Mouse (Mus musculus): Measurements from ENCODE around the gene E330017A01Rik. TPM values are rescaled to one million over a fixed set of nuclear protein-coding genes. Genes with fewer than 3 reads are reported as not detected.

The E330017A01Rik gene
- polyA plus RNA-seq, 1 experiment from 2014 or later = not detected

- ATAC-seq = no peak
- Histone ChIP-seq H3K4me3 (ENCODE audit: low read length) (no peak overlapping the region), H3K36me3 (ENCODE audit: control insufficient read depth, insufficient read depth, low read length) (peaks cover 14% of the 10 kb centered on the region), H3K4me2 (ENCODE audit: low read depth, low read length) (no peak overlapping the region), H3K27ac (ENCODE audit: low read length) (no peak overlapping the region), H3K27me3 (replicated peaks; ENCODE audit: control insufficient read depth, insufficient read depth, low read length) (no peaks in the 10 kb centered on the region), H3K9ac (ENCODE audit: low read depth, low read length) (no peak overlapping the region), H3K9me3 (ENCODE audit: control insufficient read depth, low read length) (no peaks in the 10 kb centered on the region), H3K4me1 (ENCODE audit: control insufficient read depth, insufficient read depth, low read length) (peaks cover 3% of the 10 kb centered on the region; the same call in 1 of the 2 replicates)
- WGBS = 79% methylated on average over 7 of the region's 7 CpGs
These were observed 37.6 kb upstream of the E330017A01Rik start for GRCm38 (mm10) chr16:58676156-58676555.

- Histone ChIP-seq H3K27me3 (replicated peaks; ENCODE audit: control insufficient read depth, insufficient read depth, low read length) (no peaks in the 10 kb centered on the region), H3K9ac (ENCODE audit: low read depth, low read length) (no peak overlapping the region), H3K4me3 (ENCODE audit: low read length) (no peak overlapping the region), H3K4me2 (ENCODE audit: low read depth, low read length) (no peak overlapping the region), H3K4me1 (ENCODE audit: control insufficient read depth, insufficient read depth, low read length) (peaks cover 3% of the 10 kb centered on the region; the same call in 1 of the 2 replicates), H3K36me3 (ENCODE audit: control insufficient read depth, insufficient read depth, low read length) (peaks cover 14% of the 10 kb centered on the region), H3K27ac (ENCODE audit: low read length) (no peak overlapping the region), H3K9me3 (ENCODE audit: control insufficient read depth, low read length) (no peaks in the 10 kb centered on the region)
- WGBS = 96% methylated on average over 13 of the region's 13 CpGs
- no peak for ATAC-seq
These were observed 36.7 kb upstream of the E330017A01Rik start for GRCm38 (mm10) chr16:58675256-58675655.

GRCm38 (mm10) chr16:58673811-58674410 is 35.4 kb upstream of the E330017A01Rik start:
- H3K27ac ChIP-seq (ENCODE audit: low read length) = no peak overlapping the region
- no peak for ATAC-seq

GRCm38 (mm10) chr16:58672396-58672795 is 33.9 kb upstream of the E330017A01Rik start:
- Histone ChIP-seq H3K36me3 (ENCODE audit: control insufficient read depth, insufficient read depth, low read length) (peaks cover 12% of the 10 kb centered on the region), H3K4me1 (ENCODE audit: control insufficient read depth, insufficient read depth, low read length) (peaks cover 6% of the 10 kb centered on the region), H3K4me3 (ENCODE audit: low read length) (no peak overlapping the region), H3K9ac (ENCODE audit: low read depth, low read length) (no peak overlapping the region), H3K9me3 (ENCODE audit: control insufficient read depth, low read length) (no peaks in the 10 kb centered on the region), H3K4me2 (ENCODE audit: low read depth, low read length) (no peak overlapping the region; the same call in 1 of the 2 replicates), H3K27me3 (replicated peaks; ENCODE audit: control insufficient read depth, insufficient read depth, low read length) (no peaks in the 10 kb centered on the region), H3K27ac (ENCODE audit: low read length) (no peak overlapping the region)
- no peak for ATAC-seq
- 90% methylated on average over 13 of the region's 13 CpGs for WGBS

More at GRCm38 (mm10) chr16:58673811-58674410, 35.4 kb upstream of the E330017A01Rik start:
- no peaks in the 10 kb centered on the region for H3K9me3 ChIP-seq (ENCODE audit: control insufficient read depth, low read length)
- H3K4me1 ChIP-seq (ENCODE audit: control insufficient read depth, insufficient read depth, low read length) = peaks cover 6% of the 10 kb centered on the region
- peaks cover 14% of the 10 kb centered on the region for H3K36me3 ChIP-seq (ENCODE audit: control insufficient read depth, insufficient read depth, low read length)
- no peak overlapping the region for H3K4me2 ChIP-seq (ENCODE audit: low read depth, low read length)
- 94% methylated on average over 15 of the region's 15 CpGs for WGBS
- H3K27me3 ChIP-seq (replicated peaks; ENCODE audit: control insufficient read depth, insufficient read depth, low read length) = no peaks in the 10 kb centered on the region
- H3K9ac ChIP-seq (ENCODE audit: low read depth, low read length) = no peak overlapping the region
- no peak overlapping the region for H3K4me3 ChIP-seq (ENCODE audit: low read length)

- H3K27ac ChIP-seq (ENCODE audit: low read length) = no peak overlapping the region
- ATAC-seq = no peak
- H3K36me3 ChIP-seq (ENCODE audit: control insufficient read depth, insufficient read depth, low read length) = peaks cover 10% of the 10 kb centered on the region
- peak overlapping the region; percentile 97 for H3K4me3 ChIP-seq (ENCODE audit: low read length)
- H3K4me2 ChIP-seq (ENCODE audit: low read depth, low read length) = peak overlapping the region; percentile 78
- 68% methylated on average over 8 of the region's 8 CpGs for WGBS
- H3K4me1 ChIP-seq (ENCODE audit: control insufficient read depth, insufficient read depth, low read length) = peaks cover 6% of the 10 kb centered on the region
- peak overlapping the region; percentile 93 for H3K9ac ChIP-seq (ENCODE audit: low read depth, low read length)
- H3K27me3 ChIP-seq (replicated peaks; ENCODE audit: control insufficient read depth, insufficient read depth, low read length) = no peaks in the 10 kb centered on the region
- H3K9me3 ChIP-seq (ENCODE audit: control insufficient read depth, low read length) = no peaks in the 10 kb centered on the region
These were observed 32.9 kb upstream of the E330017A01Rik start for GRCm38 (mm10) chr16:58671212-58671985.

- under 1% methylated on average over 25 of the region's 25 CpGs for WGBS
- ATAC-seq = peak; percentile 26
- peak overlapping the region; percentile 78 for H3K4me2 ChIP-seq (ENCODE audit: low read depth, low read length)
These were observed 32.1 kb upstream of the E330017A01Rik start for GRCm38 (mm10) chr16:58670643-58671042.

GRCm38 (mm10) chr16:58669917-58670630 is 31.5 kb upstream of the E330017A01Rik start, which contains the start of gene Cpox:
Gene Cpox (plus strand): TSS chr16:58670292.
- Histone ChIP-seq H3K9ac (ENCODE audit: low read depth, low read length) (peak within 1 kb of the TSS; percentile 93), H3K4me1 (ENCODE audit: control insufficient read depth, insufficient read depth, low read length) (peaks cover 6% of the 10 kb centered on the region), H3K4me2 (ENCODE audit: low read depth, low read length) (peak within 1 kb of the TSS; percentile 78), H3K36me3 (ENCODE audit: control insufficient read depth, insufficient read depth, low read length) (peaks cover 6% of the 10 kb centered on the region; the same call in 1 of the 2 replicates), H3K9me3 (ENCODE audit: control insufficient read depth, low read length) (no peaks in the 10 kb centered on the region), H3K4me3 (ENCODE audit: low read length) (peak within 1 kb of the TSS; percentile 97), H3K27ac (ENCODE audit: low read length) (peak within 1 kb of the TSS; percentile 92), H3K27me3 (replicated peaks; ENCODE audit: control insufficient read depth, insufficient read depth, low read length) (no peaks in the 10 kb centered on the region)
- WGBS = under 1% methylated on average over 51 of the region's 51 CpGs
- peak; percentile 100 for ATAC-seq

More at GRCm38 (mm10) chr16:58670643-58671042, 32.1 kb upstream of the E330017A01Rik start:
- Histone ChIP-seq H3K27me3 (replicated peaks; ENCODE audit: control insufficient read depth, insufficient read depth, low read length) (no peaks in the 10 kb centered on the region), H3K4me3 (ENCODE audit: low read length) (peak overlapping the region; percentile 97), H3K4me1 (ENCODE audit: control insufficient read depth, insufficient read depth, low read length) (peaks cover 6% of the 10 kb centered on the region), H3K9me3 (ENCODE audit: control insufficient read depth, low read length) (no peaks in the 10 kb centered on the region), H3K36me3 (ENCODE audit: control insufficient read depth, insufficient read depth, low read length) (peaks cover 10% of the 10 kb centered on the region; the same call in 1 of the 2 replicates), H3K27ac (ENCODE audit: low read length) (peak overlapping the region; percentile 92), H3K9ac (ENCODE audit: low read depth, low read length) (peak overlapping the region; percentile 93)

GRCm38 (mm10) chr16:58669264-58669663 is 30.7 kb upstream of the E330017A01Rik start:
- peak overlapping the region; percentile 93; the same call in 1 of the 2 replicates for H3K9ac ChIP-seq (ENCODE audit: low read depth, low read length)
- peak; percentile 13 for ATAC-seq
- peaks cover 6% of the 10 kb centered on the region for H3K4me1 ChIP-seq (ENCODE audit: control insufficient read depth, insufficient read depth, low read length)
- H3K9me3 ChIP-seq (ENCODE audit: control insufficient read depth, low read length) = no peaks in the 10 kb centered on the region
- H3K27me3 ChIP-seq (replicated peaks; ENCODE audit: control insufficient read depth, insufficient read depth, low read length) = no peaks in the 10 kb centered on the region
- peaks cover 1% of the 10 kb centered on the region; the same call in 1 of the 2 replicates for H3K36me3 ChIP-seq (ENCODE audit: control insufficient read depth, insufficient read depth, low read length)
- H3K4me3 ChIP-seq (ENCODE audit: low read length) = peak overlapping the region; percentile 97
- WGBS = 48% methylated on average over 5 of the region's 5 CpGs
- peak overlapping the region; percentile 92 for H3K27ac ChIP-seq (ENCODE audit: low read length)
- H3K4me2 ChIP-seq (ENCODE audit: low read depth, low read length) = peak overlapping the region; percentile 71

GRCm38 (mm10) chr16:58668586-58668985 is 30.0 kb upstream of the E330017A01Rik start:
- no peak overlapping the region for H3K9ac ChIP-seq (ENCODE audit: low read depth, low read length)
- no peak overlapping the region for H3K4me3 ChIP-seq (ENCODE audit: low read length)
- no peak overlapping the region for H3K27ac ChIP-seq (ENCODE audit: low read length)
- H3K4me1 ChIP-seq (ENCODE audit: control insufficient read depth, insufficient read depth, low read length) = peaks cover 6% of the 10 kb centered on the region
- no peaks in the 10 kb centered on the region for H3K27me3 ChIP-seq (replicated peaks; ENCODE audit: control insufficient read depth, insufficient read depth, low read length)
- no peak for ATAC-seq
- no peaks in the 10 kb centered on the region for H3K9me3 ChIP-seq (ENCODE audit: control insufficient read depth, low read length)
- no peaks in the 10 kb centered on the region for H3K36me3 ChIP-seq (ENCODE audit: control insufficient read depth, insufficient read depth, low read length)
- H3K4me2 ChIP-seq (ENCODE audit: low read depth, low read length) = no peak overlapping the region
- WGBS = 81% methylated on average over 3 of the region's 3 CpGs

Data from intestine, embryonic 16.5 days (tissue).